Mouse (Mus musculus): ENCODE data around the gene Syne2. TPM values are rescaled to one million over a fixed set of nuclear protein-coding genes. Genes with fewer than 3 reads are reported as not detected.

Syne2 gene
- polyA plus RNA-seq, 1 experiment: 14.3 TPM

GRCm38 (mm10) chr12:75894998-75895331 is 77.0 kb downstream of the Syne2 start:
- WGBS: 91% methylated on average over 7 of the region's 7 CpGs
- no peak for TF ChIP-seq POLR2A (IDR thresholded peaks at IDR 0.05; ENCODE audit: low read depth, low read length)
- no peak for TF ChIP-seq CTCF (IDR thresholded peaks at IDR 0.05; ENCODE audit: extremely low read depth, insufficient read depth, insufficient read length, insufficient replicate concordance)

GRCm38 (mm10) chr12:75897793-75898192 is 79.9 kb downstream of the Syne2 start:
- Histone ChIP-seq H3K4me1 (ENCODE audit: control insufficient read depth, insufficient read depth, insufficient read length) (no peaks in the 10 kb centered on the region), H3K36me3 (ENCODE audit: control insufficient read depth, insufficient read depth, low read length) (no peaks in the 10 kb centered on the region), H3K4me3 (ENCODE audit: extremely low read depth, insufficient read depth, insufficient read length) (no peak overlapping the region), H3K27ac (ENCODE audit: insufficient read depth, low read length) (no peak overlapping the region), H3K27me3 (ENCODE audit: control insufficient read depth, insufficient read depth, low read length) (no peaks in the 10 kb centered on the region)
- 92% methylated on average over 7 of the region's 7 CpGs for WGBS
- TF ChIP-seq CTCF (IDR thresholded peaks at IDR 0.05; ENCODE audit: extremely low read depth, insufficient read depth, insufficient read length, insufficient replicate concordance) (no peak), POLR2A (IDR thresholded peaks at IDR 0.05; ENCODE audit: low read depth, low read length) (no peak)
- DNase-seq (ENCODE audit: low read depth in 1 of 2, low spot score in 2 of 2): no peak

More at GRCm38 (mm10) chr12:75894998-75895331, 77.0 kb downstream of the Syne2 start:
- H3K27me3 ChIP-seq (ENCODE audit: control insufficient read depth, insufficient read depth, low read length): no peaks in the 10 kb centered on the region
- H3K27ac ChIP-seq (ENCODE audit: insufficient read depth, low read length): no peak overlapping the region
- H3K36me3 ChIP-seq (ENCODE audit: control insufficient read depth, insufficient read depth, low read length): no peaks in the 10 kb centered on the region
- H3K4me3 ChIP-seq (ENCODE audit: extremely low read depth, insufficient read depth, insufficient read length): no peak overlapping the region
- DNase-seq (ENCODE audit: low read depth in 1 of 2, low spot score in 2 of 2): no peak
- H3K4me1 ChIP-seq (ENCODE audit: control insufficient read depth, insufficient read depth, insufficient read length): no peaks in the 10 kb centered on the region

GRCm38 (mm10) chr12:75901721-75902120 is 83.8 kb downstream of the Syne2 start:
- Histone ChIP-seq H3K27me3 (ENCODE audit: control insufficient read depth, insufficient read depth, low read length) (no peaks in the 10 kb centered on the region), H3K4me3 (ENCODE audit: extremely low read depth, insufficient read depth, insufficient read length) (no peak overlapping the region), H3K4me1 (ENCODE audit: control insufficient read depth, insufficient read depth, insufficient read length) (no peaks in the 10 kb centered on the region), H3K27ac (ENCODE audit: insufficient read depth, low read length) (no peak overlapping the region), H3K36me3 (ENCODE audit: control insufficient read depth, insufficient read depth, low read length) (no peaks in the 10 kb centered on the region)
- no peak for TF ChIP-seq CTCF (IDR thresholded peaks at IDR 0.05; ENCODE audit: extremely low read depth, insufficient read depth, insufficient read length, insufficient replicate concordance)
- TF ChIP-seq POLR2A (IDR thresholded peaks at IDR 0.05; ENCODE audit: low read depth, low read length): no peak
- no peak for DNase-seq (ENCODE audit: low read depth in 1 of 2, low spot score in 2 of 2)
- 93% methylated on average over 9 of the region's 9 CpGs for WGBS

- Histone ChIP-seq H3K4me3 (ENCODE audit: extremely low read depth, insufficient read depth, insufficient read length) (no peak overlapping the region), H3K36me3 (ENCODE audit: control insufficient read depth, insufficient read depth, low read length) (no peaks in the 10 kb centered on the region), H3K27me3 (ENCODE audit: control insufficient read depth, insufficient read depth, low read length) (no peaks in the 10 kb centered on the region), H3K27ac (ENCODE audit: insufficient read depth, low read length) (no peak overlapping the region), H3K4me1 (ENCODE audit: control insufficient read depth, insufficient read depth, insufficient read length) (no peaks in the 10 kb centered on the region)
- no peak for DNase-seq (ENCODE audit: low read depth in 1 of 2, low spot score in 2 of 2)
- WGBS: 93% methylated on average over 11 of the region's 11 CpGs
- no peak for TF ChIP-seq CTCF (IDR thresholded peaks at IDR 0.05; ENCODE audit: extremely low read depth, insufficient read depth, insufficient read length, insufficient replicate concordance)
- no peak for TF ChIP-seq POLR2A (IDR thresholded peaks at IDR 0.05; ENCODE audit: low read depth, low read length)
These were observed 86.1 kb downstream of the Syne2 start for GRCm38 (mm10) chr12:75904068-75904467.

- no peaks in the 10 kb centered on the region for H3K4me1 ChIP-seq (ENCODE audit: control insufficient read depth, insufficient read depth, insufficient read length)
- 78% methylated on average over 7 of the region's 7 CpGs for WGBS
- H3K36me3 ChIP-seq (ENCODE audit: control insufficient read depth, insufficient read depth, low read length): no peaks in the 10 kb centered on the region
- no peaks in the 10 kb centered on the region for H3K27me3 ChIP-seq (ENCODE audit: control insufficient read depth, insufficient read depth, low read length)
- H3K4me3 ChIP-seq (ENCODE audit: extremely low read depth, insufficient read depth, insufficient read length): no peak overlapping the region
- no peak for DNase-seq (ENCODE audit: low read depth in 1 of 2, low spot score in 2 of 2)
- no peak overlapping the region for H3K27ac ChIP-seq (ENCODE audit: insufficient read depth, low read length)
- no peak for TF ChIP-seq POLR2A (IDR thresholded peaks at IDR 0.05; ENCODE audit: low read depth, low read length)
These were observed 87.4 kb downstream of the Syne2 start for GRCm38 (mm10) chr12:75905304-75905703.

GRCm38 (mm10) chr12:75908466-75908865 is 90.5 kb downstream of the Syne2 start:
- H3K27me3 ChIP-seq (ENCODE audit: control insufficient read depth, insufficient read depth, low read length): no peaks in the 10 kb centered on the region
- H3K36me3 ChIP-seq (ENCODE audit: control insufficient read depth, insufficient read depth, low read length): no peaks in the 10 kb centered on the region; the same call in 1 of the 2 replicates
- 88% methylated on average over 3 of the region's 3 CpGs for WGBS
- no peak for DNase-seq (ENCODE audit: low read depth in 1 of 2, low spot score in 2 of 2)
- H3K4me1 ChIP-seq (ENCODE audit: control insufficient read depth, insufficient read depth, insufficient read length): no peaks in the 10 kb centered on the region
- no peak overlapping the region for H3K4me3 ChIP-seq (ENCODE audit: extremely low read depth, insufficient read depth, insufficient read length)
- H3K27ac ChIP-seq (ENCODE audit: insufficient read depth, low read length): no peak overlapping the region
- TF ChIP-seq POLR2A (IDR thresholded peaks at IDR 0.05; ENCODE audit: low read depth, low read length) (no peak), CTCF (IDR thresholded peaks at IDR 0.05; ENCODE audit: extremely low read depth, insufficient read depth, insufficient read length, insufficient replicate concordance) (no peak)

- TF ChIP-seq CTCF (IDR thresholded peaks at IDR 0.05; ENCODE audit: extremely low read depth, insufficient read depth, insufficient read length, insufficient replicate concordance) (no peak), POLR2A (IDR thresholded peaks at IDR 0.05; ENCODE audit: low read depth, low read length) (no peak)
- Histone ChIP-seq H3K27ac (ENCODE audit: insufficient read depth, low read length) (no peak overlapping the region), H3K27me3 (ENCODE audit: control insufficient read depth, insufficient read depth, low read length) (no peaks in the 10 kb centered on the region), H3K36me3 (ENCODE audit: control insufficient read depth, insufficient read depth, low read length) (no peaks in the 10 kb centered on the region; the same call in none of the 2 replicates), H3K4me1 (ENCODE audit: control insufficient read depth, insufficient read depth, insufficient read length) (no peaks in the 10 kb centered on the region), H3K4me3 (ENCODE audit: extremely low read depth, insufficient read depth, insufficient read length) (no peak overlapping the region)
- no peak for DNase-seq (ENCODE audit: low read depth in 1 of 2, low spot score in 2 of 2)
- WGBS: 83% methylated on average over 5 of the region's 5 CpGs
These were observed 97.8 kb downstream of the Syne2 start for GRCm38 (mm10) chr12:75915694-75916093.

All from spleen, adult 2 months (tissue).